Mouse (Mus musculus) thymus, postnatal 0 days (tissue): ENCODE data around the gene Bin2. TPM values are rescaled to one million over a fixed set of nuclear protein-coding genes. Genes with fewer than 3 reads are reported as not detected.
"Not testable (repeated sequence)": the region's sequence is repeated elsewhere in the genome, so short reads cannot be mapped to it uniquely, and the experiment has no call there.

ENCODE experiments used
- DNase-seq: peaks from one replicate; pipeline ENCODE4 v3.0.0-alpha.2; 2015; ENCODE audit warnings: low spot score
- polyA plus RNA-seq: library from polyadenylated mRNA; unstranded; fragments of >200 nt; fragmentation: Nextera tagmentation; extraction: Ambion mirVana; gene quantifications from 2 replicates; pipeline ENCODE4 v1.2.1, GENCODE M21; 2015

Bin2 gene
- polyA plus RNA-seq, 1 experiment from 2014 or later: 45.9 TPM

GRCm38 (mm10) chr15:100621671-100622070 is 47.7 kb downstream of the Bin2 start:
- DNase-seq: not testable (repeated sequence)

- DNase-seq: no peak
These were observed 50.2 kb downstream of the Bin2 start for GRCm38 (mm10) chr15:100619200-100619599.

- DNase-seq: no peak
These were observed 53.1 kb downstream of the Bin2 start for GRCm38 (mm10) chr15:100616221-100616620.

GRCm38 (mm10) chr15:100615825-100616220 is 53.5 kb downstream of the Bin2 start:
- DNase-seq: peak; percentile 92

GRCm38 (mm10) chr15:100614996-100615824 is 54.1 kb downstream of the Bin2 start, which contains the start of gene Dazap2:
Dazap2 (plus strand) TSS chr15:100615349.
- peak; percentile 99 for DNase-seq

GRCm38 (mm10) chr15:100614218-100614995 is 54.9 kb downstream of the Bin2 start:
- peak; percentile 13 for DNase-seq

- peak; percentile 77 for DNase-seq
These were observed 55.8 kb downstream of the Bin2 start for GRCm38 (mm10) chr15:100613584-100613983.

GRCm38 (mm10) chr15:100612432-100612831 is 56.9 kb downstream of the Bin2 start:
- peak; percentile 59 for DNase-seq

GRCm38 (mm10) chr15:100611951-100612350 is 57.4 kb downstream of the Bin2 start:
- no peak for DNase-seq

GRCm38 (mm10) chr15:100606677-100607076 is 62.7 kb downstream of the Bin2 start:
- not testable (repeated sequence) for DNase-seq

- DNase-seq: no peak
These were observed 67.7 kb downstream of the Bin2 start for GRCm38 (mm10) chr15:100601669-100602068.

GRCm38 (mm10) chr15:100600696-100601272 is 68.6 kb downstream of the Bin2 start:
- no peak for DNase-seq

GRCm38 (mm10) chr15:100600047-100600695 is 69.2 kb downstream of the Bin2 start:
- DNase-seq: peak; percentile 90

- peak; percentile 29 for DNase-seq
These were observed 69.9 kb downstream of the Bin2 start, which contains the start of gene Pou6f1 for GRCm38 (mm10) chr15:100599276-100600046. Pou6f1 (minus strand) TSS chr15:100599984.

- peak; percentile 78 for DNase-seq
These were observed 70.5 kb downstream of the Bin2 start for GRCm38 (mm10) chr15:100598883-100599275.

- peak; percentile 87 for DNase-seq
These were observed 71.0 kb downstream of the Bin2 start for GRCm38 (mm10) chr15:100598287-100598882.

- no peak for DNase-seq
These were observed 76.5 kb downstream of the Bin2 start for GRCm38 (mm10) chr15:100592817-100593216.
